Mouse (Mus musculus) urinary bladder, postnatal 4 days (tissue): Measurements from ENCODE around the gene Ppp5c.

Experiments used
- DNase-seq, 2 experiments: peaks; one replicate each; pipeline ENCODE4 v3.0.0; 2021 to 2022; ENCODE audit warnings: low spot score in 2 of 2

Ppp5c gene

DNA sequence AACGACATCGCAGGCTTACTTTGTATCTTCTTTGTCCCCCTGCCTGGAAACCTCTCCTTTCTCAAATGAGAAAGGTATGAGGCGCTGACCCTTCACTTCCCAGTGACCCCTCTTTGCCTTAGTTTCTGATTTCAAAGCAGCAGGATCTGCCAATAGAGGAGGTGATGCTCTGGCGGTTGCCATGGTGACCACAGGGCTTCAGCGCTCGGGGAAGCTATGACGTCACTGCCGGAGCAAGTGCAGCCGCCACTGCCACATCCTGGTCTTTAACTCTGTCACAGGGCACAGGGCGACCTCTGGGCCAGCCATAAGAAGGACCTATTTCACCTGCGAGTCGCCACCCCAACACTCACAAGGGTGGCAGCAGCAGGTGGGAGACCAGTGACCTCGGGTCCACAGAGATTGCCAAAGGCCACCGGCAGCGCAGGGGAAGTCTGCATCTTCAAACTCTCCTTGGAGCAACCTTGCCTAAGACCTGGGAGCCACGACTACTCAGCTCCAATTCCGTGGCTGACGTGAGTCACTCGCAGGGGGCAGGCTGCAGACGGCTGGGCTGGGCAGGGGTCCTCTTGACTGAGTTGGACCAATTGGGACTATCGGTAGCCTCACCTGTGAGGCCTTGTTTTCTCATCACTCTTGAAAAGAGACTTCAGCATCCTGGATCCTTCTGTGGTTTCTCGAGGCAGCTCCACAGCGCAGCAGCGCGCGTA, 44.7 kb downstream of the Ppp5c start, which contains the start of gene Gm42372:
TSS of gene Gm42372 (plus strand) at position 228 of the 710 bp plus-strand sequence.
- no peak for DNase-seq

- DNase-seq, result peak in 1 of 2 experiments; percentile 45
Observed at GRCm38 (mm10) chr7:16980348-16980747, 47.4 kb downstream of the Ppp5c start.

GRCm38 (mm10) chr7:16978593-16978992, 49.1 kb downstream of the Ppp5c start:
- no peak for DNase-seq

DNA sequence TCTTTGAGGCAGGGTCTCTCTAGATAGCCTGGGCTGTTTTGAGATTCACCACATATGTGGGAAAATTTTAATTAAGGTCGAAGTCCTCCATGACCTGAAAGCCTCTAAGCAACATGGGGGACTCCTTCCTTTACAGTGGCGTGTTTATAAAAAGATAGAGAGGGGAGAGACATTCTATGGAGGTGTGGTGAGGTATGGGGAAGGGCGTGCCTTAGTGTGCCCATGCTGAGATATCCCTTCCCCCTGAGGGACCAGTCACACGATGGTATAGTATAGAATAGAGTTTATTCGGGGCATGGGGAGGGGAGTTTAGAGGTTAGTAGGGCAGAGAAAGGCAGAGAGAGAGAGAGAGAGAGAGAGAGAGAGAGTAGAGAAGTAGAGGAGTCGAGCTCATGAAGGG, 49.6 kb downstream of the Ppp5c start:
- no peak for DNase-seq

DNA sequence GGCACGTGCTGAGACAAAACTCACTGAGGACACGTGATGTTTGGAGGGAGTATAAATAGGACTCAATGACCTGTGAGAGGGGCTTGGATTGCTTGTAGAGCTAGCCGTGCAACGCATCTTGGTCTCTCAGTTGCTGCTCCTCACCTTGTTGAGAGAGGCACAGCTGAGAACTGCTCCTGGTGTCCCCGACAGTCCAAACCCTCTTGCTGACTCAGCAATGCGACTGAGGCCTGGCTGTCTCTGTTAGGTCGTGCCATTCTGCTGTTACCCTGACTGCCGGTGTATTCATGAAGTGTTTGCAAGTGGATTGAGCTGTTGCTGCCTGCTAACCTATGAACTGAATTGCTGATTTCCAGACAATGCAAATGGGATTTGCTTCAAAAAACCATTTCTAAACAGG, 51.4 kb downstream of the Ppp5c start:
- no peak for DNase-seq

- no peak for DNase-seq
Observed at GRCm38 (mm10) chr7:16974018-16974417, 53.7 kb downstream of the Ppp5c start.

GRCm38 (mm10) chr7:16971160-16971559, 56.6 kb downstream of the Ppp5c start:
- DNase-seq, result no peak

- no peak for DNase-seq
Observed at GRCm38 (mm10) chr7:16968414-16968813, 59.3 kb downstream of the Ppp5c start.

DNA sequence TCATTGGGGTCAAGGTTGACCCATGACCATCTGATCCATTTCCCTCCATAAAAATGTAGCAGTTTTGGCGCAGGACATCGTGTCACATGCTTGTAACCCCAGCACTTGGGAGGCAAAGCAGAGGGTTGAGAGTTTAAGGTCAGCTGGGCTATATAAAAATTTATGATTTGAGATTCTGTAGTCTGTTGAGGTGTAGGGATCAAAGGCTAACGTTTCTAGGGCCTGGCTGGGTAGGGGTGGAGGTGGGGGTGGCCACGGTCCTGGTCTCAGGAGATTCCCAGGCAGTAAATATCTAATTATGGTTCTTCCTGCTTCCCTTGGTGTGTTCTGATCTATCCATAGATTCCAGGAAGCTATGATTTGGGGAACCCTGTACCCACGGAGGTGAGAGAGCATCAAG, 66.0 kb downstream of the Ppp5c start:
- no peak for DNase-seq

- DNase-seq, result peak in 1 of 2 experiments; percentile 68
Observed at GRCm38 (mm10) chr7:16959539-16960187, 68.1 kb downstream of the Ppp5c start, which contains the start of gene Pnmal1. Pnmal1 (plus strand) TSS chr7:16959679.

DNA sequence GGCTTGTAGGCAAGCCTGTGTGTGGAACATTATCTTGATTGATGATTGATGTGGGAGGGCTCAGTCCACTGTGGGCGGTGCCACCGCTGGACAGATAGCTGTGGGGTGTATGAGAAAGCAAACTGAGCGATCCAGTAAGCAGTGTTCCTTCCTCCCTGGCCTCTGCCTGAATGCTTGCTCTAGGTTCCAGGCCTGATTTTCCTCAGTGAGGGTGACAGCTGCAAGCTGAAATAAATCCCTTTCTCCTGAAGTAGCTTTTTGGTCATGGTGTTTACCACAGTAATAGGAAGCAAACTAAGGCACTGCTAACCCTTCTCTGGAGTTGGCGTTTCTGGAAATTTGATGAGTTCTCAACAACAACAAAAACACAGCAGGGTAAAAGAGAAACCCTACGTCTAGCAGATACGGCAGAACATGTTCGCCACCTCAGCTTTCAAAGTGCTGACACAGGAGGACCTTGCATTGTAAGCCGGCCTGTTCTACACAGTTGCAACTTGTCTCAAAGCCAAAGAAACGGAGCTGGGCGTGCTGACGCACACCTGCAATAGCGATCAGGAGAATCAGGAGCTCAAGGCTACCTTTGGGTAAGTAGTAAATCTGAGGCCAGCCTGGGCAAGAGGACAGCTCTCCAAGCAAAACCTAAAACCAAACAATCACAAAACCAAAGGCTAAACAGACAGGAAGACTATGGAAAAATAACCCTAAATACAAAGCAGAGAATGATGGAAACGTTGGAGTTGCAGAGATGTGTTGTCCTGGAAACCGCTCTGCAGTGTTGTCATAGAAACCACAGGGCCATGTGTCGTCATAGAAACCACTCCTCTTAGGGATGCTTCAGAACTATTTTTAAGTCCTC, 71.1 kb downstream of the Ppp5c start:
- DNase-seq, result no peak

GRCm38 (mm10) chr7:16955712-16956111, 72.0 kb downstream of the Ppp5c start:
- no peak for DNase-seq
